Mouse (Mus musculus): ENCODE data around the gene Enkur.

The Enkur gene

GRCm38 (mm10) chr2:21187576-21187975, 17.6 kb downstream of the Enkur start:
- DNase-seq, result peak; percentile 65

- no peak for DNase-seq
These were observed 22.4 kb downstream of the Enkur start for GRCm38 (mm10) chr2:21182811-21183210.

DNA sequence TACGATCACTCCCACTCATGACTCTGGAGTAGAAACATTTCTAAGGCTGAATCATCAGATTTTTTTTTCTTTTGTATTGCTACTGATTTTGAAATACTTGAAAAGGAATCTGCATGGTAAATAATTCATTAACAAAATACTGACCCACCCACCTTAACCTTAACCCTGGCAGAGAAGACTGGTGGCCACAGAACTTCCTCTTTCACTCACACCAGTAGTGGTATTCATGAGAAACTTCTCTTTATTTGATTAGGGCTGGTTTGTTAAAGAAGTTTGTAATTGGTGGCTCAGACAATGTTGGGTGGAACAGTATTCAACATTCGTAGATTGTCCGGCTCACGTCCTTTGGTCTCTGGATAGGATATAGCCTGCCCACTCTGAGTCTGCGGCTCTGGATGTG, 26.0 kb downstream of the Enkur start:
- DNase-seq, result no peak

GRCm38 (mm10) chr2:21172797-21173196, 32.4 kb downstream of the Enkur start:
- DNase-seq, result no peak

DNA sequence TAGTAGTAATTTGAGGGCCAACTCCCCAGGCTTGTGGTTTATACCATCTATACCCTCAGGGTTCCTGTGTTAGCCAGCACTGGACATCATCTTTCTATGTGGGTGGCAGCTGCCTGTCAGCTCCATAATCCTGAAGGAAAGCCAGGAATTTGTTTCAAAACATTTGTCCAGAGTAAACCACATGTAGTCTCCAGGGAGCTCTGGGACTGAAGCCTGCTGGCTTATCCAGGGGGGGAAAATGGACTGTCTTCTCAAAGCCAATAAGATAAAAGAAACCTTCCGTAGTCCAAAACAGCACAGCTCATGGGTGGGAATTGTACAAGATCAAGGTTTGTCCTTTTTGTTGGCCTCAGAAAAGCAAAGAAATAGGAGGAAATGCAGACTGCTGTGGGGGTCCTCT, 37.2 kb downstream of the Enkur start:
- DNase-seq, result no peak

- DNase-seq, result no peak
These were observed 40.9 kb downstream of the Enkur start for GRCm38 (mm10) chr2:21164296-21164695.

- DNase-seq, result no peak
These were observed 51.7 kb downstream of the Enkur start for GRCm38 (mm10) chr2:21153469-21153868.

DNA sequence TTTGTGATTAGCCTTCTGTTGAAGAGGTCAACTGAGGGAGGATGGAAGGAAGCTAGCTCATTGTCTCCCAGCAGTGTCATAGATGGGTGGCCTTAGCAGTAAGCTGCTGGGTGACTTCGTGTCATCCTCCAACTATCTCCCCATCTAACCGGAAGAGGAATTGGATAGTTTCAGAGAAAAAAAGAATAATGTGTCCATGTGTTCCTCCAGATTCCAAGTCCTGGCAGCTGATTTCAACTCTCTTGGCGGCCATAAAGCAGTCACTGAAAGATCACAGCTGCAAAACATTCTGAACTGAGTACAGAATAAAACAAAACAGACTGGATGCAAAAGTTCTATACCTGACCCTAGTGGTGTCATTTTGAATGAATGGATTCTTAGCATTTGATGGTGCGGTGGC, 58.0 kb downstream of the Enkur start:
- DNase-seq, result no peak

- DNase-seq, result no peak
These were observed 58.7 kb downstream of the Enkur start for GRCm38 (mm10) chr2:21146486-21146885.

DNA sequence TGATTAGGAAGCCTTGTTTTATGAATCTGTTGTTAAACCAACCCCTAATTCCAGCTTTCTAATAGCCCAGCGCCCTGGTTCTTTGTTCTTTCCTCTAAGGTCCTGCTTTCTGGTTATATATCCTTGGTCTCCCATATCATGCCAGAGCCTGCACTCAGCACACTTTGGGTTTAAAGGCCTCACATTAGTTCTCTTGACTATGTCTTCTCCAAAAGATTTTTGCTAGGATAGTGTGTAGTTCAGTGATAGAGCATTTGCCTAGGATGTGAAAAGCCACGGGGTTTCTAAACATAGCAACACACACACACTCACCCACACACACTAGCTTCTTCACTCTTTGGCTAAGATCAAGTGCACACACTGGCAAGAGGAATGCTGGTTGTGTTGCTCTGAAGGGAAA, 62.5 kb downstream of the Enkur start:
- DNase-seq, result no peak

DNA sequence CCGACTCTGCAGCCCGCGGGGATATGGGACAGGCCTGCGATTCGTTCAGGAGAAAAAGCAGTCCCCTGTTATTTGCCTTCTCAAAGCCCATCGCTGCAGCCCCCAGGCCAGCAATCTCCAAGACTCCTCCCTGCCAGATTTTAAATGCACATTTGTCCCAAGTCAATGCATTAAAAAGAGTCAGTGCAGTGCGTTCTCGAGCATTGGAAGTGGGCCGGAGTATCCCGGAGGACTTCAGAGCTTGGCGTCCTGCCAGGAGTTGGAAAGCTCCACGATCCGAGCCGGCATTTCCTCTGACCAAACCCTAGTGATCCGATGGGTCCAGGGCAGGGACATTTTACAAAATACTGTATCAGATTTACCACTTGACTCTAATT, 63.0 kb downstream of the Enkur start:
- DNase-seq, result peak; percentile 39

- peak; percentile 15 for DNase-seq
These were observed 63.5 kb downstream of the Enkur start for GRCm38 (mm10) chr2:21141520-21142203.

- no peak for DNase-seq
These were observed 64.0 kb downstream of the Enkur start for GRCm38 (mm10) chr2:21141189-21141519.
